Mouse (Mus musculus): Measurements from ENCODE around the gene Gm20388. TPM values are rescaled to one million over a fixed set of nuclear protein-coding genes. Genes with fewer than 3 reads are reported as not detected.

Gene Gm20388
- total RNA-seq, 1 experiment from 2014 or later: 3.6 TPM

DNA sequence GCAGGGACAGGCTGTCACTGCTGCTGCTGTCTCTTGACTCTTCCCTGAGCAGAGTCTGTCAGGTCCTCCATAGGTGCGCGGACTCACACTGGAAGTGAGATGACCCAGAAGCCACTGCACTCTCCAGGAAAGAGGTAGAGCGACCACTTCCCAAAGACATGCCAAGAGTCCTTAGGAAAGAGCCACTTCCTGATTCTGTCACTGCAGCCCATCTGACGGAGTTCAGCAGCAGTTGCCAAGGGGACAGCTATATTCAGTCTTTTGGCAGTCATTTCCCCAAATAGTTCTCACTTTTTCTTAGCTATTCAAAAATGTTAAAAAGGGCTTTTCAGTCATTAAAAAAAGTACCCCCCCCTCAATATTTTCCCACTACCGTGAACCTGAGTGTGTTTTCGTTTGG, 2111.6 kb downstream of the Gm20388 start:
- no peak for DNase-seq

DNA sequence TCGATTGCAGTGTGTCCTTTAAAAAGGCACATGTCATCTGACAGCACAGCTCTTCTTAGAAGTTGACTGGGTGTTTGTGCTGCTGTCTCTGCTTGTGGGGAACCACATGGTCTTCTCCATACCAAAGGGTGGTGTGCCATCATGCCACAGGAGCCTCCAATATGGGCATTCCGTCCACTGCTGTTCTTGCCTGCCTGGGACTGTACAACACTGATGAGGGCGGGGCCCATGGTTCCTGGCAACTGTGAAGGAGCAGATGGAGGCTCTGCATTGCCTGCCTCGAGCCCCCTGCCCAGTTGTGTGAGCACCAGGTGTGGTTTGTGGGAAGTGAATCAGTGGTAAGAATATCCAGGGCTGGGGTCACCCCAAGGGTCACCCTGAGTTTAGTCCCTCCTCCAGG, 2112.1 kb downstream of the Gm20388 start:
- no peak for DNase-seq

DNA sequence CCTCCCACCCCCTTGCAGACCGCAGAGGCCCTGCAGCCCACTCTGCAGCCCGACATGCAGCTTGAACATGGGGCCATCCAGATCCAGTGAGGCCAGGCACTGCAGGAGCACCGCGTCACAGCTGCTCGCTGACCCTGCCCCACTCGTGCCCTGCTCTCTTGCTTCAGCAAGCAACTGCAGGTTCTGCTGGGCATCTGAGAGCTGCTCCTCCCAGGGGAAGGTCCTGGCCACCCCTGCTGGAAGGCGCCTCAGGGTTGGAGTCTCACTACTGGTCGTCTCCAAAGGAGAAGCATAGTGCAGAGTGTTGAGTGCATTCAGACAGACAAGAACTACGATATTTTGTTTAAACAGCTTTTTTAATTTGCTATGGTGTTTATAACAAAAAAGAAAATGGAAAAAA, 2114.9 kb downstream of the Gm20388 start:
- DNase-seq: no peak

DNA sequence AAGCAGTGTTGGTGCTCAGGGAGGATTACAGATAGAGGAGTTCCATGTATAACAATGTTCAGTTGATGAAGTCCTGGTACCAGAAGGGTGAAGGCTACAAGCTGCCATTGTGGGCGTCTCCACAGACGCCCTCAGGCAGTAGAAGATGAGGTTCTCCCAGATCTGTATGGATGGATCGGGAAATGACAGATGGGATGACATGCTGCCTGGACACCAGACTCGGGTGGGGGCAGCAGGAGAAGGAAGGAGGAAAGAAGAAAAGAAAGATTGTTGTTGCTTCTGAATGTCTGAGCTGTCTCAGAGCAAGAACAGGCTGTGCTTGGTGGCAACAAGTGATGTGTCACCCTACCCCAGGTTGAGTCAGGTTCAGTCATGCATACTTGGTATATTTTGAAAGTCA, 2117.5 kb downstream of the Gm20388 start:
- no peak for DNase-seq

DNA sequence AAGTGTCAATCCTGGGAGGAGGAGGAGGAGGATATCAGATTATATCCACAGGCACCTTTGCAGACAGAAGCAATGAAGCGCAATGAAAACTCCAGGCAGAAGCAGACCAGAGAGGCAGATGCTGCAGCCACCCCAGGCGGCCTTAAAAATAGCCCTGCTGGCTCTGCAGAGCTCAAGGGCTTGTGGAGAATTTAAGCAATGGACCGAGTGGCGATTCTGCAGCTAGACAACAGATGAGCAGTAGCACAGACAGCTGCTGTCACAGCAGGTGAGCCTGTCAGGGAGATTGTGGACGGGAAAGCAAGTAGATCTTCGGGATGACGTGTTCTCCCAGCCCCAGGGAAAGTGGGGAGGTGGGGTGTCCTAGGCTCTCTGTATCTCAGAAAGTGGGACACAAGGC, 2120.3 kb downstream of the Gm20388 start:
- DNase-seq: no peak

DNA sequence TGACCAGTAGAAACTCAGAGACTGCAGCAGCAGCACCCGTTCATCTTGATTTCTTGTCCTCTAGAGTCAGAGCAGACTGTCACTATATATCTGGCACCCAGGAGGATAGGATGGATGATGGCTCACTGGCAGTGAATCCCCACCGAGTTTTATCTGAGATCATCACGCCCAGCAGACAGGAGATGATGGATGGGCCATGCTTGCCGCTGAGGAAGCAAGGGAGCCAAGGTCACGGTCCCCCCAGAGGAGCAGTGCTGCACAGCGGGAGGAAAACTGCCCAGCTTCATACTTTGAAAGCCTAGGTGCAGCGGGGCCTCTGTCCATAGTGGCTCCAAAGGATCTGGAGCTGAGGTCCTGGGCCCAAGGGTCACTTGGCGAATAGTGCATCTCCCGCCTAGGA, 2122.1 kb downstream of the Gm20388 start:
- peak; percentile 66 for DNase-seq

DNA sequence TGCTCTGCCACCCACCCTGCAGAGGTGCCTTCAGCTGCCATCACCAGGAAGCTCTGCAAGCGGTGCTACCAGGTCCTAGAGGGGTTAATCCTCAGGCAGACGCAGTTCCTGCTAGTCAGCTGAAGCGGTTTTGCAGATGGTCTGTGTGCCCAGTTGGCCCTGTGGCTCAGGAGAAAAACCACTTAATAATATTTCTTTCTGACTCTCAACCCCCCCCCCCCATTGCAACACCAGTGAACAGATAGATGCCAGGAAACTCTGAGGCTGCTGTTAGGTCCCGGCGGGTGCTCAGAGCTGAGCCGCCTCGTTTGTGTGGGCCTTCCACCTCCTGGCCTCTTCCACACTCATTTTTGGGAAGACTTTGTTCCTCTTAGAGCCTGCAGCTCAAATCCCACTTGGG, 2124.9 kb downstream of the Gm20388 start:
- no peak for DNase-seq

DNA sequence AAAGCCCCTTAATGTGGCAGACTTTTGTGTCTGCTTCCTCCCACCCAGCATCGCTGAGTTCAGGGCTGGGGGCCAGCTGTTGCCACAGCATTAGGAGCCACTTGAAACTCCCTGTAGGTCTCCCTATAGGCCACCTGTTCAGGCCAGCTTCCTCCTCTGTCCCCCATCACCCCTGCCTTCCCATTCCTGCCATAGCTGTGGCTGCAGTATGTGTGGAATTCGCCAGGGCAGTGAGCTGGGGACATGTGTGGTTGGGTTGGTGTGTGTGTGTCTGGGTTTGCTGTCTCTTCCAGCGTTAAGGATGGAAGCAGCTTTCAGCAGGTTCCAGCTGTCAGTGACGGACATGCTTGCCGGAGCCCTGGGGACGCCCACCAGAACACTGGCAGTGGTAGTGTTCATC, 2125.7 kb downstream of the Gm20388 start:
- no peak for DNase-seq

DNA sequence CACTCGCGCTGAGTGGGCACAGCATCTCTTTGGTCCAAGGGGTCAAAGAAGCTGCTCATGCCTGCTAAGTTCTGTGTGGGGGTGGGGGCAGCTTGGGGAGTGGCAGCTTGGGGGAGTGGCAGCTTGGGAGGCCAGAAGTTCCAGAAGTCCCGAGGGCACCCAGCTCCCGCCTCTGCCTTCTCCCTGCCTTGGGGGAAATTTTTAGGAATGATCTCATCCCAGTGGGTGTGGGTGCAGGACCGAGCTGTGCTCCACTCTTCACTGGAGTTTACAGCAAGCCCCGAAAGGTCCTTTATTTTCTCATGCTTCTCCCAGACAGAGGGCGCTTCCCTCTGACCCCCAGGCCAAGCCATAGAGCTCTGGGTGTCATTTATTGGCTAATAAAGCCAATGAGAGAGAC, 2126.6 kb downstream of the Gm20388 start:
- DNase-seq: no peak

DNA sequence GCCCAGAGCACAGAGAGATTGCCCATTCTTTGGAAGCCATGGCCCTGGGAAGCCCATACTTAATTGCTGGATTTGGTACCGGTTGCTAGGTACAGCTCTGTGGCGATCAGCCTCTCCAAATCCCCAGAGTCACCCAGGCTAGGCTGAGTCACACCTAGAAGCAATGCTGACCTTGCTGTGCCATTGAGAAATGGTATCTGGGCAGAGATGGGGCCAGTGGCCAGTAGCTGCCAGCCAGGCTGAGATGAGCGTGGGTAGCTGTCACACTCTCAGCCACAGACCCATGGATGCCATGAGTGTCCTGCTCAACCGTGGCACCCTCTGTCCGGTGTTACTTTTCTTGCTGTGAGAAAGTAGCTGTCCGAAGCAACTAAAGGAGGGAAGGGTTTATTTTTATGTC, 2127.4 kb downstream of the Gm20388 start:
- DNase-seq: peak; percentile 34

DNA sequence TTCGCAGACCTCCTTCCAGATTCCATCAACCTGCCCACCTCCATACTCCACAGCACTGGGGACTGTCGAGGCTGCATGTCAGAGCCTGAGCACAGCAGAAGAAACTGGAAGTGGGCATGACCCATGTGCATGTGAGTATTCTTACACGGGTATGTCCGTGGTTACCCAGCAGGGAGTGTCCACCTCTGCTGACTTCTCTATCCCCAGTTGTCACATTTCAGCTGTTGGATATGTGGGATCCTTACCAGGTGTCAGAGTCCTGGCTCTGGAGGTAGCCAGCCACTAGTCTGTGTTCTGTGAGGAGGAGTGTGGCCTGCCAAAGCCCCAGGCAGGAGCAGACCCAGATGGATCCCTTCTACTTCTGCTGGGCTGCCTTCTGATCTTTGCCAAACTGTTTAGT, 2128.8 kb downstream of the Gm20388 start:
- no peak for DNase-seq

DNA sequence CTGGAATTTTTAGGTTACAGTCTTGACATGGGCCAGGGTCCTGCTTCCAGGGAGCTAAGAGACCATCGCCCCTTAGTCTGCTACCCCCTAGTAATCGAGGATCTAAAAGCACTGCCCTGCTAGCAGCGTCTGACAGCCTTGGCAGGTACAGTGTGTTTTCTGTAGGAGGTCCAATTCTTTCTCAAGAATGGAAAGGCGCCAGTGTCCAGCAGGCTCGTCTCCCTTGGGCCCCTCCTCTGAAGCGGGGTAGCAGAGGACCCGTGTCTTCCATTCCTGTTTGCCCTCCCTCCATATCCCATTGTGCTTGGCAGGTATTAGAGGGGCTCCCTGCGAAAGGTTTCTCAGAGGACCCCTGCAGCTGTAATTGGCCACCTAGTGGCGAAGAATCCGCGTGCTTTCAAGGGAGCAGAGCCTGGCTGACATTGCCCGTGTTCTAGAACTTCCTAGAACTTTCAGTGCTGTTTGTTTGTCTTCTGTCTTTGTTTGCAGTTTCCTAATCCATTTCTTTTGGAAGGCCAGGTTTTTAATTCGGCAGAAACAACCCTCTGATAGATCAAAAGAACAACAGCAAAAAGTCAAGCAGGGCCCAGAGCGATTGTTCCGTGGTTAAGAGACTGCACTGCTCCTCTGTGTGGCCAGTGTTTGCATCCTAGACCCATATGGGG, 2136.7 kb downstream of the Gm20388 start:
- no peak for DNase-seq

DNA sequence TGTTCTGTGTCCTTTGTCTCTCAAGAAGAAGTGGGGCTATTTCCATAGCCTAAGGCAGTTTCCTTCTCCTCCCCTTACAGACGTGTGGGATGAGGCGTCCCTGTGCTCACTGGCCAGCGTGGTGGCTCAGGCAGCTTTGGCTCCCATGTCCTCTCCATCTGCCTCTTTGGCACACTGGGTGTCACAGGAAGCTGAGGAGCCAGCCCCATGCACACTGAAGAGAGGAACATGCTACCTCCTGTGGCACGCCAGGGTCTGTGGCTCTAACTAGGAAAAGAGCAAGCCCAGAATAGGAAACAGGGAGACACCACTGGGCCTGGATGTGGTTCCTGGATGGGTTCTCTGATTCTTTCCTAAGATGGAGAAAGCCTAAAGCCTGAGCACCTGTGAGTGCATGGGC, 2138.6 kb downstream of the Gm20388 start:
- no peak for DNase-seq

DNA sequence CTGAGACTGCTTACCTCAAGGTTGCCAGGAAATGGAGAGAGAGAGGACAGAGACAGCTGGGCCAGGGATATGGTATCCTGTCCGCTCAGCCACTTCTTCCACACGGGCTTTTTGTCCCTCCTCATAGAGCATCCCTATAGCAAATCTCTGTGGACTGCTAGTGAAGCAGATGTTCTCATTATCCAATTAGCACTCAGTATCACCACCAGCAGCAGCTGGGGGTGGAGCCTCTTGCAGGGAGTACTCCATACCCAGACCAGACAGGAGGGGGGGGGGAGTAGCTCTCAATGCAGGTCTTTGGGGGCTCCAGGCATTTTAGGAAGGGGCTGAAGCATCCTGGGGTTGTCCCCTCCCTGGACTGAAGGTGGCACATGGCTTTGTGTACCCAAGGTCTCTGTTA, 2139.3 kb downstream of the Gm20388 start:
- no peak for DNase-seq

DNA sequence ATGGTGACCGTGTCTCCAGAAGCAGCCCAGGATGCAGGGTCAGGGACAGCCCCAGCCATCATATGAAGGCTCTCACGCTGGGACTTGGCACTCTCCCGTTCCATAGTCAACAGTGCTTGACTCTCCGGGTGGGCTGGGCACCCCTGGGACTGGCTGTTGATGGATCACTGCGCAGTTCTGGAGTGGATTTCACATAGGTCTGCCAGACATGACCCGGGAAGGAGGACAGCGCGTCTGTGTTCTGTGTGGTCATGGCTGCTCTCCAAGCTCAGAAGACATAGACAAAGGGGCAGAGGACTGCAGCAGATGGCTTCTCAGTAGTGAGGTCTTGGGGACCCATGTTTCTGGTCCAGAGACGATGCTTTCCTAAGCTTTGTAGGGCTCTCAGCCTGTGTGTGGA, 2140.0 kb downstream of the Gm20388 start:
- no peak for DNase-seq

DNA sequence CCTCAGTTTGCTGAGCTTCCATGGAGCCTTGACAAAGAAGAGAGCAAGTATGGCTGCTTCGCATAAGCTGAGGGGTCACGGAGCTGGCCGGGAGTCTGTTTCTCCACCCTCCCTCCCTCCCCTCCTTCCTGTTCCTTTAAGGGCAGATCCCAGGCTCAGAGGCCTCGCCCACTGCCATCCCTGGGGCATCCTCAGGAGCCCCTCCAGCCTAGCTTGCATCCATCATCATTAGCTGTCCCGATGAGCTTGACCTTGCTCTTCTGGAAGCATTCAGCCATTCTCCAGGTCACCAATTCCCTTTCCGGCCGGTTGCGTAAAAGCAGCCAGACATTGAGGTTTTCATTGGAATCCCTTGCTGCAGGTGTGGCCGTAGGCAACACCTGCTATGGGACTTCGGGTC, 2144.7 kb downstream of the Gm20388 start:
- DNase-seq: no peak

DNA sequence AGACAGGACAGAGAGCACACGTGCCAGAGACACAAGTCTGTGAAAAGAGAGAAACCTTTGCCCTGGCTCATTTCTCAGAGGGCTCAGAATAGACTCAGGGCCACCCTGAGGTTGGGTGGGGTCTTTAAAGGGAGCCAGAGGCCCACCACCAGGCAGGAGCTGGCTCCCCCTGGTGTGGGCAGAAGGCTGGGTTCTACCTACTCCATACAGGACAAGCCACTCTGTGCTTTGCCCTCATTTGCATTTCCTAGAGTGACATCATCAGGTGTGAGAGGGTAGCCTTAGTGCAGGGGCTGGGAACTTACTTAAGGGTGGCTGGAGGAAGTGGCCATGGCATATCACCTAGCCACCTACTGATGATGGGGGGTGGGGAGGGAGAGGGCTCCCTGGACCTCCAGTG, 2145.5 kb downstream of the Gm20388 start:
- DNase-seq: no peak

DNA sequence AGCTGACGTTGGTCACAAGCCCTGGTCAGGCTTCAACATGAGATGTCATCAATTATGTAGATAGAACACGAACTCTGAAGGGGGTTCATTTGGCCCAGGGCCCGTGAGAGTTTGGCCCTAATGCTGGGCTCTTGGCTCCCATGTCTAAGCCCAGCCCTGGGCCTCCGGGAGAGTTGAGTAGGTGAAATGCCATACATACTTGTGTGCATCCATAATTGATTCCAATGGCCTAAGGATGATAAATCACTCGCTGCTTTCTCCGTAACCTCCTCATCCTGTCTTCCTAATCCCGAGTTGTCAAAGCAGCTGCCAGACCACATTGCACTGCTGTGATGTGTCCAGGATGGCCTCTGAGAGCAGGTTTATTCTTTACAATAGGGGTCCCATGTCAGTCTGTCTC, 2146.2 kb downstream of the Gm20388 start:
- DNase-seq: no peak

DNA sequence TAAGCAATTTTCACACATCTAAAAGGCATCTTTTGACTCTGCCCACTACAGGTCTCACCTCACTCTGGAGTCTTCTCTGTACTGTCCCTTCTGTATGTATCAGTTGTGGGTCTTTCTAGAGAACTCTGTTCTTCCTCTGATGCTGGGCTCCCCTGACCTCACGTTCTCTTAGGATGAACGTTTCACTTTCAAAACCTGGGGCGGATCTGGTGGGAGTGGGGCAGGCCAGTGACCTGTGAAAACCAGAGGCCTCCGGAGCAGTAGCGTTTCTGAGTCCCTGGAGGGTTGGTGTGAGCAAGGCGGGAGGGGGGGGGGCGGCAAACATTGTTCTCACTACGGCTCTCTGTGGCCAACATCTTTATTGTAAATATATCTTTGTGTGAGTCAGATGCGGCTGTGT, 2147.9 kb downstream of the Gm20388 start:
- DNase-seq: no peak

DNA sequence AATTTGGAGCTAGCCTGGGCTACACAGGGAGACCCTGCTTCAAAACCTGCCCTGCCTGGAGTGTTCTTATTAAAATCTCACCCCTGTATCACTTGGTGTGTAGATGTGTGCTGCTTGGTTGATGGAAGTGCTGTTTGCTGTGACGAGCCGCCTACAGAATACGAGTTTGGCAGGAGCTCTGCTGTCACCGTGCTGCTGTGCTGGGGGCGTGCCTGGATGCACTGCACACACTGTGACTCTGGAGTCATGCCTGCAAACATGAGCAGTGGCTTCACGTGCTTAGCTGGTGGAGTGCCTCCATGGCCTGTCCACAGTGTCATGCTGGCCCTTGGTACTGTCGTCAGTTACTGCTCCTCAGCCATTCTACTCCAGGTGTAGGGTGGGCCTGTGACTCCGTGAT, 2148.3 kb downstream of the Gm20388 start:
- DNase-seq: no peak

DNA sequence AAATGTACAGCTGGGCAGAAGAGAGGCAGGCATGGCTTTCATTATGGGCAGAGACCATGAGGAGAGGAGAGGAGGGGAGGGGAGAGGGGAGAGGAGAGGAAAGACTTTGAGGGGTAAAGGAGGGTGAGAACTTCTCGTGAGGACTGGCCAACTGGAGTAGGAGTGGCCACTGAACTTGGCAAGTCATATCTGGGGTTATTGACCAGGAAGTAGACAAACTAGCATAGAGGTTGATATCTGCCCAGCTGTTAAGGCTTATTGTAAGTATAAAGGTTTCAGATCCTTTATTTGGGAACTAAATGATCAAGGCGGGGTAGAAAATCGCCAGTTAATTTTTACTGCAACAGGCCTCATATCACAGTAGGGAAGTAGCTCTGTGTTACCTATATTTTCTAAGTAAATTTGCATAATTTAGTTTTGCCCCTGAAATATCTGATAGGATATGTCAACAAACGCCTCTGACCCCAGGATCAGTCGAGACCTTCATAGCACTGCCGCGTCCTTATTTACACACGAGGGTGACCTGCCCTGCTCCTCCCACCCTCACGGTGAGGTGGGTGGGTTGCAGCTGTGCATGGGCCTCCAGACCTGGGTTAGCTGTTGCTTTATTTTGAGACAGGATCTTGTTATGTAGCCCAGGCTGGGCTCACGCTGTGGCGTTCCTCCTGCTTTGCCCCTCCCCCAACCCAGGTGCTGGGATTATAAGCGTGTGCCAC, 2152.0 kb downstream of the Gm20388 start:
- no peak for DNase-seq

DNA sequence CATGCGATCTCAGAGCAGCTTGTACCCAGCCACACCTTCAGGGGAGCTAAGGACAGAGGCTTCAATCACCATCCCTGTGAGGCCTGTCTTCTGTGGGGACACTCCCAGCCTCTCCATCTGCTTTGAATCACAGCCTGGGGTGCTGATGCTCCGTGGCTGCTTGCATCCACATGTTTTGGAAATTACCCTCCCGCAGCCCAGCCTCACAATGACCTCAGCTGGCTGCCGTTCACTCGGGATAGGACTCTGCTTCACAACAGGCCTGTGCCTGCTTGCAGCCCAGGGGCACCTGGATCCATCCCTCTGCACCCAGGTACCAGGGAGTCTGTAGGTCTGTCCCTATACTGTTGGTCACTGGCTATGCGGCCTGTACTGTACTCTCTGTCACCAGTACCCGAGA, 2153.7 kb downstream of the Gm20388 start:
- DNase-seq: no peak

DNA sequence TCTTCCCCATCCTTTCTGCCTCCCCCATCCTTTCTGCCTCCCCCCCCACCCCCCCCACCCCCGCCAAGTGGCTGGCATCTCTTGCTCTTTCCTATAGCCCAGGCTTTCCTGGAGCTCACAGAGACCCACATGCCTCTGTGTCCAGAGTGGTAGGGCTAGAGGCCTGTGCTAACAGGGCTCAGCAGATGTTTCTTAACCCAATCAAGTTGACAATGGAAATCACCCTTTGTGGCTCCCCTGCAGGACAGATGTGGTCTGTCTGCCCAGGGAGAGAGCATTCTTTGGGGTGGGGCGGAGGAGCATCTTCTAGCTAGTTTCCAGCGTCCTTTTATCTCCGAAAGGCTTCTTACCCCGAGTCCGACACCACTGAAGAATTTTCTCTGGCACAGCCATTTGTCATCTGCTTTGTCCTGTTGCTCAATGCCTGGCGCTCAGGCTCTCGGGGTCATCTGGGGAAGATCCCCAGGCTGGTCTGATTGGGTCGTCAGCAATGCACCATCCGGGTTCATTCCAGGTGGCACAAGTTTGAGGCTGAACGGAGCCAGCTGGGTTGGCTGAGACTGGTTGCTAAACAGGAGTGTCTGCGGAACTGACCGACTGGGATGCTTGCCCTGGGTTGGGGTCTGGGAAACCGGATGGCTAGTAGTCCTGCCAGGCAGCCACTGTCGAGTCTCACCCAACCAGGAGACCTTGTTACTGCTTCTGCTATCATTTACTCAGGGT, 2157.3 kb downstream of the Gm20388 start:
- no peak for DNase-seq

DNA sequence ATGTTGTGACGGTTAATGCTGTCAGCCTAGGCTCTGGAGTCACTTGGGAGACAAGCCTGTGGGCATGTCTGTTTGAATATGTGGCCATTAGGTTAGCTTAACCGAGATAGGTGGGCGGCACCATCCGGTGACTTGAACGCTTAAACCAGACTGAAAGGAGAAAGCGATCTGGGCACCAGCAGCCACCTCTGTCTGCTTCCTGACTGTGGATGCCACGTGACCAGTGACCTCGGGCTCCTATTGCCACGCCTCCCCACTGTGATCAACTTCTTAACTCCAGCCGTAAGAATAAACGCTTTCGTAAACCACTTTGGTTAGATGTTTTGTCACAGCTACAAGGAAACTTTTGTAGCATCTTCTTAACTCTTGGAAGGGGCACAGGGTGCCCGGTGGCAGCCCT, 2158.0 kb downstream of the Gm20388 start:
- no peak for DNase-seq
